Mouse (Mus musculus): Measurements from ENCODE around the gene Faah. TPM values are rescaled to one million over a fixed set of nuclear protein-coding genes. Genes with fewer than 3 reads are reported as not detected.

Gene Faah
- total and polyA plus RNA-seq, 3 experiments, result 10.8 to 22.2 TPM; not detected in 1

- H3K4me1 ChIP-seq (ENCODE audit: control insufficient read depth in 1 of 2, insufficient read depth in 2 of 2, low read length in 2 of 2), result peaks cover 15 to 32% of the 10 kb centered on the region in 2 experiments
- peaks cover 0 to 30% of the 10 kb centered on the region in 2 experiments; a peak in 3 of 4 replicates for H3K36me3 ChIP-seq (ENCODE audit: control insufficient read depth in 1 of 2, insufficient read depth in 2 of 2, low read length in 2 of 2)
- DNase-seq (ENCODE audit: low read depth, low spot score), result peak; percentile 15
- TF ChIP-seq CHD1 (IDR thresholded peaks at IDR 0.05; ENCODE audit: low read depth, low read length) (no peak), JUND (IDR thresholded peaks at IDR 0.05; ENCODE audit: low read depth, low read length) (no peak)
- H3K4me3 ChIP-seq (ENCODE audit: control insufficient read depth in 1 of 2, insufficient read depth in 1 of 2, low read depth in 2 of 2, low read length in 2 of 2), result peak overlapping the region; percentile 72 to 80
- peak overlapping the region; percentile 73 for H3K9ac ChIP-seq (ENCODE audit: control insufficient read depth, low read depth, low read length, poor library complexity, severe bottlenecking)
- H3K79me2 ChIP-seq (ENCODE audit: control insufficient read depth, insufficient read depth, low read length, poor library complexity), result peaks cover 12% of the 10 kb centered on the region
- H3K27ac ChIP-seq (ENCODE audit: control insufficient read depth, low read depth, low read length), result no peak overlapping the region
- no peaks in the 10 kb centered on the region for H3K9me3 ChIP-seq (replicated peaks; ENCODE audit: insufficient read depth, low read length)
- H3K27me3 ChIP-seq (ENCODE audit: control insufficient read depth in 1 of 2, insufficient read depth in 2 of 2, low read length in 2 of 2), result no peaks in the 10 kb centered on the region
Measured at GRCm38 (mm10) chr4:116016396-116016795, 1.3 kb downstream of the Faah start.

- TF ChIP-seq MAZ (IDR thresholded peaks at IDR 0.05; ENCODE audit: low read depth, low read length) (no peak), ELF1 (IDR thresholded peaks at IDR 0.05; ENCODE audit: low read depth, low read length) (no peak), MEF2A (IDR thresholded peaks at IDR 0.05; ENCODE audit: extremely low read depth, insufficient replicate concordance, low read depth, low read length, poor library complexity, severe bottlenecking) (no peak), SMC3 (IDR thresholded peaks at IDR 0.05; ENCODE audit: low read depth, low read length) (no peak), CHD2 (IDR thresholded peaks at IDR 0.05; ENCODE audit: low read length) (no peak)
- Histone ChIP-seq H3K9ac (ENCODE audit: control insufficient read depth, low read depth, low read length, poor library complexity, severe bottlenecking) (no peak overlapping the region), H3K4me3 (ENCODE audit: control insufficient read depth in 1 of 2, insufficient read depth in 1 of 2, low read depth in 2 of 2, low read length in 2 of 2) (no peak overlapping the region), H3K27me3 (ENCODE audit: control insufficient read depth in 1 of 2, insufficient read depth in 2 of 2, low read length in 2 of 2) (no peaks in the 10 kb centered on the region), H3K9me3 (replicated peaks; ENCODE audit: insufficient read depth, low read length) (no peaks in the 10 kb centered on the region), H3K27ac (ENCODE audit: control insufficient read depth, low read depth, low read length) (no peak overlapping the region), H3K36me3 (ENCODE audit: control insufficient read depth in 1 of 2, insufficient read depth in 2 of 2, low read length in 2 of 2) (peaks cover 0 to 30% of the 10 kb centered on the region in 2 experiments; a peak in 3 of 4 replicates), H3K79me2 (ENCODE audit: control insufficient read depth, insufficient read depth, low read length, poor library complexity) (peaks cover 12% of the 10 kb centered on the region), H3K4me1 (ENCODE audit: control insufficient read depth in 1 of 2, insufficient read depth in 2 of 2, low read length in 2 of 2) (peaks cover 15 to 32% of the 10 kb centered on the region in 2 experiments)
- DNase-seq (ENCODE audit: low read depth, low spot score), result no peak
Measured at GRCm38 (mm10) chr4:116015996-116016395, 1.7 kb downstream of the Faah start.

GRCm38 (mm10) chr4:116015502-116015901, 2.2 kb downstream of the Faah start:
- no peak for DNase-seq (ENCODE audit: low read depth, low spot score)

More at GRCm38 (mm10) chr4:116015502-116015901, 2.2 kb downstream of the Faah start:
- H3K4me1 ChIP-seq (ENCODE audit: control insufficient read depth in 1 of 2, insufficient read depth in 2 of 2, low read length in 2 of 2), result peaks cover 15 to 32% of the 10 kb centered on the region in 2 experiments
- H3K27ac ChIP-seq (ENCODE audit: control insufficient read depth, low read depth, low read length), result no peak overlapping the region
- no peak for TF ChIP-seq KAT2A (conservative IDR thresholded peaks at IDR 0.05; ENCODE audit: low read depth, low read length)
- TF ChIP-seq GATA1 (IDR thresholded peaks at IDR 0.05; ENCODE audit: low read depth, low read length), result 0 out of 2 replicates have a peak, but pooled peaks have one; percentile 4
- no peak for TF ChIP-seq POLR2AphosphoS5 (IDR thresholded peaks at IDR 0.05; ENCODE audit: borderline replicate concordance, low read depth, low read length)
- TF ChIP-seq TAL1 (IDR thresholded peaks at IDR 0.05; ENCODE audit: low read length), result no peak
- no peak for TF ChIP-seq ZC3H11A (IDR thresholded peaks at IDR 0.05; ENCODE audit: low read depth, low read length)
- H3K4me3 ChIP-seq (ENCODE audit: control insufficient read depth in 1 of 2, insufficient read depth in 1 of 2, low read depth in 2 of 2, low read length in 2 of 2), result no peak overlapping the region
- H3K9ac ChIP-seq (ENCODE audit: control insufficient read depth, low read depth, low read length, poor library complexity, severe bottlenecking), result no peak overlapping the region
- peaks cover 0 to 30% of the 10 kb centered on the region in 2 experiments; a peak in 3 of 4 replicates for H3K36me3 ChIP-seq (ENCODE audit: control insufficient read depth in 1 of 2, insufficient read depth in 2 of 2, low read length in 2 of 2)
- H3K79me2 ChIP-seq (ENCODE audit: control insufficient read depth, insufficient read depth, low read length, poor library complexity), result peaks cover 12% of the 10 kb centered on the region
- no peaks in the 10 kb centered on the region for H3K27me3 ChIP-seq (ENCODE audit: control insufficient read depth in 1 of 2, insufficient read depth in 2 of 2, low read length in 2 of 2)
- H3K9me3 ChIP-seq (replicated peaks; ENCODE audit: insufficient read depth, low read length), result no peaks in the 10 kb centered on the region
